Mouse (Mus musculus): ENCODE data around the gene Sun3. TPM values are rescaled to one million over a fixed set of nuclear protein-coding genes. Genes with fewer than 3 reads are reported as not detected.

Gene Sun3
- total and polyA plus RNA-seq, 3 experiments: not detected

DNA sequence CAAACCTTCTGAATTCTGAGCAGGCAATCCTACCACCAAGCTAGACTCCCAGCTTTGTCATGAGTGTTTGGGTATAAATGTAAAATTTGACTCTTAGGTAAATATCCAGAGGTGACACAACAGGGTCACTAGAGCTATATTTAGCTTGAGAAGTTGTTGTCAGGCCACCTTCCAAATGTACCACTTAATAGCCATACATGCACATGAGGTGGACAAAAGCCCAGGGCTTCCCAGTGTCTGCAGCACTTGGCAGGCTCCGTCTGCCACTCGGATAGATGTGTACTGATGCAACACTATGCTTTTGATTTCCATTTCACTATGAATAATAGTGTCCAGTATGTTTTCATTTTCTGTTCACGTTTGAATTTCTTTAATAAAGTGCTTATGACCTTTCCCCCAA is 23.6 kb downstream of the Sun3 start:
- no peaks in the 10 kb centered on the region for H3K4me1 ChIP-seq (ENCODE audit: control insufficient read depth in 1 of 2, insufficient read depth in 2 of 2, low read length in 2 of 2)
- no peaks in the 10 kb centered on the region for H3K36me3 ChIP-seq (ENCODE audit: control insufficient read depth in 1 of 2, insufficient read depth in 2 of 2, low read length in 2 of 2)
- TF ChIP-seq ZMIZ1 (IDR thresholded peaks at IDR 0.05; ENCODE audit: low read depth, low read length): no peak
- no peak for TF ChIP-seq CHD1 (IDR thresholded peaks at IDR 0.05; ENCODE audit: low read depth, low read length)
- TF ChIP-seq NRF1 (IDR thresholded peaks at IDR 0.05; ENCODE audit: insufficient read depth, low read depth, low read length, poor library complexity, severe bottlenecking): no peak
- TF ChIP-seq TAL1 (IDR thresholded peaks at IDR 0.05; ENCODE audit: low read length): no peak
- no peak for TF ChIP-seq GABPA (IDR thresholded peaks at IDR 0.05; ENCODE audit: low read depth, low read length)
- TF ChIP-seq ETS1 (IDR thresholded peaks at IDR 0.05; ENCODE audit: low read depth, low read length): no peak
- no peak for TF ChIP-seq RCOR1 (IDR thresholded peaks at IDR 0.05; ENCODE audit: low read depth, low read length)
- TF ChIP-seq MEF2A (IDR thresholded peaks at IDR 0.05; ENCODE audit: extremely low read depth, insufficient replicate concordance, low read depth, low read length, poor library complexity, severe bottlenecking): no peak
- TF ChIP-seq ELF1 (IDR thresholded peaks at IDR 0.05; ENCODE audit: low read depth, low read length): no peak
- no peak for TF ChIP-seq MAFK (IDR thresholded peaks at IDR 0.05; ENCODE audit: borderline replicate concordance, low read depth, low read length)
- no peak for TF ChIP-seq BHLHE40 (IDR thresholded peaks at IDR 0.05; ENCODE audit: borderline replicate concordance, low read depth, low read length)
- no peaks in the 10 kb centered on the region for H3K9me3 ChIP-seq (replicated peaks; ENCODE audit: insufficient read depth, low read length)
- H3K79me2 ChIP-seq (ENCODE audit: control insufficient read depth, insufficient read depth, low read length, poor library complexity): no peaks in the 10 kb centered on the region
- H3K9ac ChIP-seq (ENCODE audit: control insufficient read depth, low read depth, low read length, poor library complexity, severe bottlenecking): no peak overlapping the region
- no peak overlapping the region for H3K27ac ChIP-seq (ENCODE audit: control insufficient read depth, low read depth, low read length)
- peaks cover under 1 to 5% of the 10 kb centered on the region in 2 experiments; a peak in 2 of 4 replicates for H3K27me3 ChIP-seq (ENCODE audit: control insufficient read depth in 1 of 2, insufficient read depth in 2 of 2, low read length in 2 of 2)
- no peak overlapping the region for H3K4me3 ChIP-seq (ENCODE audit: control insufficient read depth in 1 of 2, insufficient read depth in 1 of 2, low read depth in 2 of 2, low read length in 2 of 2)
- DNase-seq (ENCODE audit: low read depth, low spot score): no peak

- Histone ChIP-seq H3K9ac (ENCODE audit: control insufficient read depth, low read depth, low read length, poor library complexity, severe bottlenecking) (no peak overlapping the region), H3K27me3 (ENCODE audit: control insufficient read depth in 1 of 2, insufficient read depth in 2 of 2, low read length in 2 of 2) (peaks cover 0 to 5% of the 10 kb centered on the region in 2 experiments; a peak in 2 of 4 replicates), H3K9me3 (replicated peaks; ENCODE audit: insufficient read depth, low read length) (no peaks in the 10 kb centered on the region), H3K79me2 (ENCODE audit: control insufficient read depth, insufficient read depth, low read length, poor library complexity) (no peaks in the 10 kb centered on the region), H3K4me3 (ENCODE audit: control insufficient read depth in 1 of 2, insufficient read depth in 1 of 2, low read depth in 2 of 2, low read length in 2 of 2) (no peak overlapping the region), H3K27ac (ENCODE audit: control insufficient read depth, low read depth, low read length) (no peak overlapping the region), H3K36me3 (ENCODE audit: control insufficient read depth in 1 of 2, insufficient read depth in 2 of 2, low read length in 2 of 2) (no peaks in the 10 kb centered on the region), H3K4me1 (ENCODE audit: control insufficient read depth in 1 of 2, insufficient read depth in 2 of 2, low read length in 2 of 2) (no peaks in the 10 kb centered on the region)
- no peak for DNase-seq (ENCODE audit: low read depth, low spot score)
- TF ChIP-seq MYB (IDR thresholded peaks at IDR 0.05; ENCODE audit: low read depth, low read length) (no peak), USF1 (IDR thresholded peaks at IDR 0.05; ENCODE audit: low read depth, low read length) (no peak), NELFE (IDR thresholded peaks at IDR 0.05; ENCODE audit: low read depth, low read length) (no peak), ZNF384 (IDR thresholded peaks at IDR 0.05; ENCODE audit: low read depth, low read length) (no peak), ETS1 (IDR thresholded peaks at IDR 0.05; ENCODE audit: low read depth, low read length) (no peak), SIN3A (IDR thresholded peaks at IDR 0.05; ENCODE audit: low read length) (no peak), BHLHE40 (IDR thresholded peaks at IDR 0.05; ENCODE audit: borderline replicate concordance, low read depth, low read length) (no peak), POLR2AphosphoS2 (IDR thresholded peaks at IDR 0.05; ENCODE audit: low read length) (no peak), MAX (IDR thresholded peaks at IDR 0.05; ENCODE audit: low read length) (no peak), TCF12 (IDR thresholded peaks at IDR 0.05; ENCODE audit: low read depth, low read length) (no peak), KAT2A (conservative IDR thresholded peaks at IDR 0.05; ENCODE audit: low read depth, low read length) (no peak), JUND (IDR thresholded peaks at IDR 0.05; ENCODE audit: low read depth, low read length) (no peak), RAD21 (IDR thresholded peaks at IDR 0.05; ENCODE audit: low read depth, low read length) (no peak), ZMIZ1 (IDR thresholded peaks at IDR 0.05; ENCODE audit: low read depth, low read length) (no peak), MEF2A (IDR thresholded peaks at IDR 0.05; ENCODE audit: extremely low read depth, insufficient replicate concordance, low read depth, low read length, poor library complexity, severe bottlenecking) (no peak), NRF1 (IDR thresholded peaks at IDR 0.05; ENCODE audit: insufficient read depth, low read depth, low read length, poor library complexity, severe bottlenecking) (no peak), TBP (IDR thresholded peaks at IDR 0.05; ENCODE audit: low read depth, low read length) (no peak), MXI1 (IDR thresholded peaks at IDR 0.05; ENCODE audit: low read depth, low read length) (no peak), POLR2A (IDR thresholded peaks at IDR 0.05; ENCODE audit: control insufficient read depth in 1 of 2, insufficient read depth in 1 of 2, low read depth in 1 of 2, low read length in 2 of 2, poor library complexity in 1 of 2) (no peak), E2F4 (IDR thresholded peaks at IDR 0.05; ENCODE audit: borderline replicate concordance, low read depth, low read length) (no peak)
Observed at GRCm38 (mm10) chr11:9024782-9025181, 24.0 kb downstream of the Sun3 start.

Measured in MEL (cell line).